ENCODE assay signal across 15 mouse cellular contexts in genomic region chr1:62041718-62042117, GRCm38 (mm10).
DNase-seq lines count a peak whose midpoint lies in the region; ATAC-seq and TF ChIP-seq lines count a peak whose summit lies in the region.
"Had no signal": no experiment of that assay in that cellular context is flagged by ENCODE, and none has a peak within 500 bp of the region (broad histone marks: within the 10 kb centered on the region; RNA-seq: fewer than 3 reads in every experiment).

No protein-coding gene starts in this region.

- H3K27ac ChIP-seq in lung, postnatal 0 days (ENCODE audit: low read length), result no peak overlapping the region
- H3K27ac ChIP-seq: hindbrain, embryonic 12.5 days had no signal

- TF ChIP-seq EP300 in lung, postnatal 0 days (IDR thresholded peaks at IDR 0.05), result no peak

- 42% methylated on average over 3 of the region's 3 CpGs for WGBS in lung, postnatal 0 days

- no peaks in the 10 kb centered on the region for H3K27me3 ChIP-seq in lung, postnatal 0 days (replicated peaks; ENCODE audit: insufficient read depth, low read length)
- H3K27me3 ChIP-seq: hindbrain, embryonic 12.5 days had no signal

- no peak overlapping the region for H3K4me3 ChIP-seq in lung, postnatal 0 days (ENCODE audit: low read depth, low read length)
- H3K4me3 ChIP-seq: erythroblast, embryonic 14.5 days; hindbrain, embryonic 12.5 days had no signal

- no peak overlapping the region for H3K4me2 ChIP-seq in lung, postnatal 0 days (replicated peaks; ENCODE audit: low read depth, low read length)
- H3K4me2 ChIP-seq: hindbrain, embryonic 12.5 days had no signal

- DNase-seq in cerebellum, postnatal 10 days, result peak; percentile 11 to 13
- DNase-seq in lung, postnatal 0 days (ENCODE audit: low spot score), result peak; percentile 47
- no peak for DNase-seq in lung, postnatal 14 days
- DNase-seq in adrenal gland, adult 2 months, result peak; percentile 57
- DNase-seq in spleen, adult 18-20 months, result no peak
- no peak for DNase-seq in right cerebral cortex, adult 2 months (ENCODE audit: low spot score in 2 of 2)
- DNase-seq: cerebellum, adult 11 months; gastrocnemius, postnatal 36 days; kidney, postnatal 36 days had no signal

- no peak for ATAC-seq in cerebellum, adult (ENCODE audit: insufficient number of reproducible peaks, low FRiP score, low TSS enrichment)
- ATAC-seq in lung, postnatal 0 days, result no peak
- peak; percentile 63 for ATAC-seq in megakaryocyte-erythroid progenitor cell, adult 5-6 weeks (replicated peaks; ENCODE audit: low FRiP score, low TSS enrichment, poor library complexity, severe bottlenecking)
- ATAC-seq: intestine, embryonic 16.5 days had no signal

- no peak for TF ChIP-seq CTCF in lung, postnatal 0 days (IDR thresholded peaks at IDR 0.05)

- H3K9ac ChIP-seq in lung, postnatal 0 days (replicated peaks; ENCODE audit: low read depth), result no peak overlapping the region
- H3K9ac ChIP-seq: hindbrain, embryonic 12.5 days had no signal

- no peaks in the 10 kb centered on the region for H3K36me3 ChIP-seq in lung, postnatal 0 days (ENCODE audit: insufficient read depth, low read length)
- H3K36me3 ChIP-seq: G1E; hindbrain, embryonic 12.5 days had no signal

- no peaks in the 10 kb centered on the region for H3K4me1 ChIP-seq in lung, postnatal 0 days (ENCODE audit: insufficient read depth, low read depth, low read length)
- H3K4me1 ChIP-seq: hindbrain, embryonic 12.5 days had no signal

- H3K9me3 ChIP-seq in lung, postnatal 0 days (ENCODE audit: low read length), result no peaks in the 10 kb centered on the region
- H3K9me3 ChIP-seq: G1E; hindbrain, embryonic 12.5 days had no signal

Comparison
In these comparisons a context has a peak if more than half of its experiments do, and no peak if none do; other contexts are left out.
1. DNase-seq: peak in cerebellum, postnatal 10 days (2 of 2), lung, postnatal 0 days (single experiment) and adrenal gland, adult 2 months (single experiment); none in lung, postnatal 14 days (single experiment), spleen, adult 18-20 months (0 of 2) and right cerebral cortex, adult 2 months (0 of 2).